Mouse (Mus musculus) cerebellum, adult (tissue): ENCODE measurements around the gene Lrrc17.

ENCODE experiments used
- ATAC-seq: cut with Nextera tagmentation; 2 replicates; pipeline ENCODE4 v1.9.2; 2017; ENCODE audit warnings: mild to moderate bottlenecking, moderate library complexity, mixed read lengths; ENCODE audit not compliant: insufficient number of reproducible peaks, low FRiP score, low TSS enrichment

Lrrc17 gene

GRCm38 (mm10) chr5:21532126-21532525, 11.2 kb upstream of the Lrrc17 start:
- ATAC-seq = no peak

- no peak for ATAC-seq
These were observed 10.4 kb upstream of the Lrrc17 start for GRCm38 (mm10) chr5:21532921-21533320.

- no peak for ATAC-seq
These were observed 1.1 kb upstream of the Lrrc17 start for GRCm38 (mm10) chr5:21542226-21542625.

- no peak for ATAC-seq
These were observed 1.5 kb downstream of the Lrrc17 start for GRCm38 (mm10) chr5:21544821-21545220.

GRCm38 (mm10) chr5:21545227-21545626, 1.9 kb downstream of the Lrrc17 start:
- no peak for ATAC-seq

GRCm38 (mm10) chr5:21545786-21546185, 2.4 kb downstream of the Lrrc17 start:
- no peak for ATAC-seq

- no peak for ATAC-seq
These were observed 3.6 kb downstream of the Lrrc17 start for GRCm38 (mm10) chr5:21547005-21547404.

- ATAC-seq = no peak
These were observed 10.3 kb downstream of the Lrrc17 start for GRCm38 (mm10) chr5:21553685-21554084.

- ATAC-seq = no peak
These were observed 11.4 kb downstream of the Lrrc17 start for GRCm38 (mm10) chr5:21554732-21555131.

- ATAC-seq = no peak
These were observed 13.1 kb downstream of the Lrrc17 start for GRCm38 (mm10) chr5:21556502-21556901.

- ATAC-seq = no peak
These were observed 20.6 kb downstream of the Lrrc17 start for GRCm38 (mm10) chr5:21563936-21564335.

- ATAC-seq = no peak
These were observed 22.2 kb downstream of the Lrrc17 start for GRCm38 (mm10) chr5:21565392-21566065.

GRCm38 (mm10) chr5:21567784-21568183, 24.4 kb downstream of the Lrrc17 start:
- no peak for ATAC-seq

- no peak for ATAC-seq
These were observed 29.5 kb downstream of the Lrrc17 start for GRCm38 (mm10) chr5:21572764-21573416.

- ATAC-seq = no peak
These were observed 31.2 kb downstream of the Lrrc17 start for GRCm38 (mm10) chr5:21574386-21575209.

- no peak for ATAC-seq
These were observed 31.8 kb downstream of the Lrrc17 start for GRCm38 (mm10) chr5:21575210-21575550.

GRCm38 (mm10) chr5:21578136-21578535, 34.8 kb downstream of the Lrrc17 start:
- no peak for ATAC-seq

- no peak for ATAC-seq
These were observed 43.4 kb downstream of the Lrrc17 start for GRCm38 (mm10) chr5:21586763-21587162.

- no peak for ATAC-seq
These were observed 44.3 kb downstream of the Lrrc17 start for GRCm38 (mm10) chr5:21587683-21588082.

- ATAC-seq = no peak
These were observed 44.9 kb downstream of the Lrrc17 start for GRCm38 (mm10) chr5:21588220-21588619.

- ATAC-seq = no peak
These were observed 48.7 kb downstream of the Lrrc17 start for GRCm38 (mm10) chr5:21592106-21592505.
